Mouse (Mus musculus) MEL (cell line): ENCODE measurements at regions not wholly inside any gene's neighbourhood (a gene's known extent, or its start where the extent isn't known, plus 50 kb on each side); places are given as distances from the start of the nearest gene placed in this dataset.

Experiments
- DNase-seq: peaks from one replicate; pipeline ENCODE4 v3.0.0; 2011; ENCODE audit warnings: low read depth, low spot score
- H3K27ac ChIP-seq: 2 replicates; pipeline ENCODE4 v1.5.1; 2012; ENCODE audit warnings: low read depth, mild to moderate bottlenecking, control low read depth, low read length, moderate library complexity; ENCODE audit not compliant: control insufficient read depth
- H3K27me3 ChIP-seq, 2 experiments: fragments of 150-350 bp in 1 of 2; sonication (generic) in 1 of 2; 2 replicates each; pipeline ENCODE4 v1.6.1; 2012; ENCODE audit warnings: low read length in 2 of 2, mild to moderate bottlenecking in 2 of 2, improper control_type of control experiment in 1 of 2, moderate library complexity in 1 of 2; ENCODE audit not compliant: insufficient read depth in 2 of 2, control insufficient read depth in 1 of 2
- H3K36me3 ChIP-seq, 2 experiments: 2 replicates each; pipeline ENCODE4 v1.6.1; 2012 to 2014; ENCODE audit warnings: low read length in 2 of 2, improper control_type of control experiment in 1 of 2, inconsistent platforms in 1 of 2, mild to moderate bottlenecking in 1 of 2; ENCODE audit not compliant: insufficient read depth in 2 of 2, control insufficient read depth in 1 of 2
- H3K4me1 ChIP-seq, 2 experiments: fragments of 150-350 bp in 1 of 2; sonication (generic) in 1 of 2; 2 replicates each; pipeline ENCODE4 v1.6.1; 2012; ENCODE audit warnings: low read length in 2 of 2, improper control_type of control experiment in 1 of 2, mild to moderate bottlenecking in 1 of 2; ENCODE audit not compliant: insufficient read depth in 2 of 2, control insufficient read depth in 1 of 2
- H3K4me3 ChIP-seq, 2 experiments: fragments of 150-350 bp in 1 of 2; sonication (generic) in 1 of 2; 2 replicates each; pipeline ENCODE4 v1.5.1; 2012; ENCODE audit warnings: low read depth in 2 of 2, low read length in 2 of 2, mild to moderate bottlenecking in 2 of 2, moderate library complexity in 2 of 2, control low read depth in 1 of 2, improper control_type of control experiment in 1 of 2; ENCODE audit not compliant: control insufficient read depth in 1 of 2, insufficient read depth in 1 of 2
- H3K79me2 ChIP-seq: 2 replicates; pipeline ENCODE4 v1.6.1; 2012; ENCODE audit warnings: mild to moderate bottlenecking, low read length, moderate library complexity; ENCODE audit not compliant: control insufficient read depth, poor library complexity, insufficient read depth
- H3K9ac ChIP-seq: 2 replicates; pipeline ENCODE4 v1.6.1; 2012; ENCODE audit warnings: low read depth, mild to moderate bottlenecking, control low read depth, low read length, moderate library complexity; ENCODE audit not compliant: control insufficient read depth, poor library complexity, severe bottlenecking
- H3K9me3 ChIP-seq: fragments of 150-350 bp; sonication (generic); replicated peaks from 2 replicates; pipeline ENCODE4 v1.6.1; 2012; ENCODE audit warnings: mild to moderate bottlenecking, low read length, improper control_type of control experiment, moderate library complexity; ENCODE audit not compliant: insufficient read depth
- BHLHE40 ChIP-seq: IDR thresholded peaks from 2 replicates; pipeline ENCODE4 v1.6.1; 2012; ENCODE audit warnings: low read depth, mild to moderate bottlenecking, inconsistent platforms, low read length, improper control_type of control experiment, borderline replicate concordance
- CHD1 ChIP-seq: IDR thresholded peaks from 2 replicates; pipeline ENCODE4 v1.6.1; 2012; ENCODE audit warnings: low read depth, mild to moderate bottlenecking, inconsistent platforms, low read length, improper control_type of control experiment
- EP300 ChIP-seq, 2 experiments: IDR thresholded peaks; 2 replicates each; pipeline ENCODE4 v1.6.1; 2011; ENCODE audit warnings: improper control_type of control experiment in 2 of 2, low read length in 2 of 2, low read depth in 1 of 2, mild to moderate bottlenecking in 1 of 2
- HCFC1 ChIP-seq: IDR thresholded peaks from 2 replicates; pipeline ENCODE4 v1.6.1; 2012; ENCODE audit warnings: low read depth, mild to moderate bottlenecking, inconsistent platforms, low read length, improper control_type of control experiment, moderate library complexity
- MAX ChIP-seq: IDR thresholded peaks from 2 replicates; pipeline ENCODE4 v1.6.1; 2011; ENCODE audit warnings: low read length, improper control_type of control experiment
- MEF2A ChIP-seq: IDR thresholded peaks from 2 replicates; pipeline ENCODE4 v1.6.1; 2014; ENCODE audit warnings: low read depth, mild to moderate bottlenecking, inconsistent platforms, low read length, improper control_type of control experiment; ENCODE audit not compliant: poor library complexity, insufficient replicate concordance, severe bottlenecking; ENCODE audit errors: extremely low read depth
- MYB ChIP-seq: IDR thresholded peaks from 2 replicates; pipeline ENCODE4 v1.6.1; 2011; ENCODE audit warnings: mild to moderate bottlenecking, low read depth, low read length, improper control_type of control experiment
- NRF1 ChIP-seq: IDR thresholded peaks from 2 replicates; pipeline ENCODE4 v1.6.1; 2014; ENCODE audit warnings: low read depth, mild to moderate bottlenecking, inconsistent platforms, low read length, improper control_type of control experiment, moderate library complexity; ENCODE audit not compliant: poor library complexity, insufficient read depth, severe bottlenecking
- POLR2AphosphoS2 ChIP-seq: IDR thresholded peaks from 2 replicates; pipeline ENCODE4 v1.6.1; 2011; ENCODE audit warnings: low read length, improper control_type of control experiment
- TBP ChIP-seq: IDR thresholded peaks from 2 replicates; pipeline ENCODE4 v1.8.0; 2011; ENCODE audit warnings: low read depth, low read length, improper control_type of control experiment
- TCF12 ChIP-seq: IDR thresholded peaks from 2 replicates; pipeline ENCODE4 v1.6.1; 2014; ENCODE audit warnings: low read depth, mild to moderate bottlenecking, inconsistent platforms, low read length, improper control_type of control experiment, moderate library complexity
- UBTF ChIP-seq: IDR thresholded peaks from 2 replicates; pipeline ENCODE4 v1.6.1; 2012; ENCODE audit warnings: low read depth, mild to moderate bottlenecking, inconsistent platforms, low read length, improper control_type of control experiment, moderate library complexity, borderline replicate concordance; ENCODE audit not compliant: insufficient read depth
- USF1 ChIP-seq: IDR thresholded peaks from 2 replicates; pipeline ENCODE4 v1.6.1; 2014; ENCODE audit warnings: low read depth, mild to moderate bottlenecking, inconsistent platforms, low read length, improper control_type of control experiment, moderate library complexity
- USF2 ChIP-seq, 2 experiments: IDR thresholded peaks; 2 replicates each; pipeline ENCODE4 v1.6.1; 2011 to 2012; ENCODE audit warnings: improper control_type of control experiment in 2 of 2, low read length in 2 of 2, borderline replicate concordance in 1 of 2, inconsistent platforms in 1 of 2, low read depth in 1 of 2, mild to moderate bottlenecking in 1 of 2; ENCODE audit not compliant: insufficient read depth in 1 of 2
- ZC3H11A ChIP-seq: IDR thresholded peaks from 2 replicates; pipeline ENCODE4 v1.6.1; 2012; ENCODE audit warnings: low read depth, mild to moderate bottlenecking, inconsistent platforms, low read length, improper control_type of control experiment

GRCm38 (mm10) chr7:115274836-115275235, 531.3 kb downstream of the Insc start:
- Histone ChIP-seq H3K79me2 (no peaks in the 10 kb centered on the region), H3K9me3 (no peaks in the 10 kb centered on the region), H3K9ac (no peak overlapping the region), H3K4me3 (no peak overlapping the region), H3K4me1 (no peaks in the 10 kb centered on the region), H3K27ac (no peak overlapping the region), H3K27me3 (no peaks in the 10 kb centered on the region), H3K36me3 (no peaks in the 10 kb centered on the region)
- no peak for DNase-seq
- TF ChIP-seq NRF1 (no peak), TBP (no peak), USF1 (no peak), HCFC1 (no peak), MEF2A (no peak), CHD1 (no peak)

DNA sequence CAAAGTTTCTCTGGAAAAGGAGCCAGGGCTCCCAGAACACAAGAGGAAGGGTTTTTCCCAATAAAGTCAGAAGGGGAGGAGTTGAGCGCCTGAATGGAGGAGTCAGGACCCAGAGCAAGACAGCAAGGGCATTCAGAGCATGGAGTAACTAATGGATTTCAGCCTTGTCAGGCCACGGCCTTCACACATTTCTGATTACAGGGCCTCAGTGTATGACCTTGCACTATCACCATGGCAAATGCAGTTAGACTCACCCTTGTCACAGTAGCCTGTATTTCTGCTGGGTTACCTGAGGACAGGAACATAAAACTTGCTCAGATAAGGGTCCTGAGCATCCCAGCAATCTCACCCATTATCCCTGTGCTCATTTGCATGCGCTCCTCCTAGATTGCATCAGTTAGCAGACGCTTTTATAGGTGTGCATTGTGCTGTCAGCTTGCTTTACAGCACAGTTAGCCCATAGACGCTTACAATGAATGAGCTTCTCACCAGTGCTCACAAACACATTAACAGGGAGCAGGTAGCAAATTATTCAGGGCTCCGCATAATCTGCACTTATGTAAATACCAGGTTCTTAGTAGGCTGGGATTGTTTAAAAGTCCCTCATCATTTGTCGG, 547.4 kb downstream of the Insc start:
- H3K27ac ChIP-seq: no peak overlapping the region
- no peak for DNase-seq
- no peaks in the 10 kb centered on the region for H3K36me3 ChIP-seq
- H3K4me3 ChIP-seq: no peak overlapping the region
- TF ChIP-seq USF2 (IDR thresholded peaks at IDR 0.05; ENCODE audit: borderline replicate concordance in 1 of 2, insufficient read depth in 1 of 2, low read depth in 1 of 2, low read length in 2 of 2): no peak
- no peak for TF ChIP-seq TCF12
- no peak for TF ChIP-seq UBTF
- TF ChIP-seq ZC3H11A: no peak
- no peak for TF ChIP-seq EP300 (IDR thresholded peaks at IDR 0.05; ENCODE audit: low read depth in 1 of 2, low read length in 2 of 2)
- no peak for TF ChIP-seq MYB
- TF ChIP-seq MAX: no peak
- no peak for TF ChIP-seq NRF1
- no peak for TF ChIP-seq BHLHE40
- no peak for TF ChIP-seq POLR2AphosphoS2
- H3K27me3 ChIP-seq: no peaks in the 10 kb centered on the region
- no peaks in the 10 kb centered on the region for H3K9me3 ChIP-seq
- H3K9ac ChIP-seq: no peak overlapping the region
- no peaks in the 10 kb centered on the region for H3K79me2 ChIP-seq
- H3K4me1 ChIP-seq: no peaks in the 10 kb centered on the region
